Mouse (Mus musculus) embryo, embryonic 10 days (tissue): ENCODE measurements around the gene Chp1.
"Not testable (repeated sequence)": the region's sequence is repeated elsewhere in the genome, so short reads cannot be mapped to it uniquely, and the experiment has no call there.

Experiments
- DNase-seq: peaks from one replicate; pipeline ENCODE4 v3.0.0-alpha.2; 2015; ENCODE audit warnings: low spot score

Chp1 gene

GRCm38 (mm10) chr2:119547522-119548370, at the start of gene Chp1, which contains the start of gene Exd1:
Chp1 (plus strand) TSS chr2:119547697.
Exd1 (minus strand) TSS chr2:119547627.
- peak; percentile 98 for DNase-seq

- DNase-seq = no peak
Observed at GRCm38 (mm10) chr2:119498859-119499258, 48.6 kb upstream of the Chp1 start.

- no peak for DNase-seq
Observed at GRCm38 (mm10) chr2:119500965-119501652, 46.4 kb upstream of the Chp1 start.

GRCm38 (mm10) chr2:119507108-119507507, 40.4 kb upstream of the Chp1 start:
- no peak for DNase-seq

- DNase-seq = not testable (repeated sequence)
Observed at GRCm38 (mm10) chr2:119508518-119508917, 39.0 kb upstream of the Chp1 start.

GRCm38 (mm10) chr2:119510856-119511255, 36.6 kb upstream of the Chp1 start:
- no peak for DNase-seq

GRCm38 (mm10) chr2:119512292-119512691, 35.2 kb upstream of the Chp1 start:
- DNase-seq = no peak

- no peak for DNase-seq
Observed at GRCm38 (mm10) chr2:119514026-119514522, 33.4 kb upstream of the Chp1 start.

GRCm38 (mm10) chr2:119516811-119517210, 30.7 kb upstream of the Chp1 start:
- DNase-seq = no peak

- no peak for DNase-seq
Observed at GRCm38 (mm10) chr2:119520550-119520949, 26.9 kb upstream of the Chp1 start.

- DNase-seq = no peak
Observed at GRCm38 (mm10) chr2:119523836-119524235, 23.7 kb upstream of the Chp1 start.

GRCm38 (mm10) chr2:119525422-119525821, 22.1 kb upstream of the Chp1 start:
- DNase-seq = no peak

GRCm38 (mm10) chr2:119538802-119539201, 8.7 kb upstream of the Chp1 start:
- DNase-seq = no peak

- DNase-seq = peak; percentile 77
Observed at GRCm38 (mm10) chr2:119542106-119542505, 5.4 kb upstream of the Chp1 start.

- DNase-seq = no peak
Observed at GRCm38 (mm10) chr2:119543656-119544055, 3.8 kb upstream of the Chp1 start.

- peak; percentile 88 for DNase-seq
Observed at GRCm38 (mm10) chr2:119546848-119547521, 512 bp upstream of the Chp1 start.

- no peak for DNase-seq
Observed at GRCm38 (mm10) chr2:119548371-119548660, 819 bp downstream of the Chp1 start.

- DNase-seq = no peak
Observed at GRCm38 (mm10) chr2:119548691-119549090, 1.2 kb downstream of the Chp1 start.

GRCm38 (mm10) chr2:119549678-119550077, 2.2 kb downstream of the Chp1 start:
- no peak for DNase-seq

GRCm38 (mm10) chr2:119558039-119558438, 10.5 kb downstream of the Chp1 start:
- no peak for DNase-seq

GRCm38 (mm10) chr2:119558737-119559340, 11.3 kb downstream of the Chp1 start:
- DNase-seq = no peak

GRCm38 (mm10) chr2:119561794-119562193, 14.3 kb downstream of the Chp1 start:
- no peak for DNase-seq
